Mouse (Mus musculus) adrenal gland, adult 18-20 months (tissue): ENCODE results near the gene Cidec. TPM values are rescaled to one million over a fixed set of nuclear protein-coding genes. Genes with fewer than 3 reads are reported as not detected.

Source experiments
- DNase-seq, 2 experiments: peaks; one replicate each; pipeline ENCODE4 v3.0.0; 2021 to 2022; ENCODE audit warnings: low spot score in 2 of 2
- microRNA-seq, 2 experiments: library from miRNA; unstranded; fragments of <30 nt; microRNA quantifications; one replicate each; pipeline ENCODE4 v1.2.0; 2021; ENCODE audit warnings: borderline number of aligned reads in 2 of 2
- total RNA-seq, 2 experiments: library from RNA; stranded (reverse); gene quantifications; 1 replicate in 1 of 2; 2 replicates in 1 of 2; pipeline ENCODE4 v1.2.3; 2021

Gene Cidec
- total RNA-seq, 2 experiments from 2014 or later = 321 to 750 TPM

DNA sequence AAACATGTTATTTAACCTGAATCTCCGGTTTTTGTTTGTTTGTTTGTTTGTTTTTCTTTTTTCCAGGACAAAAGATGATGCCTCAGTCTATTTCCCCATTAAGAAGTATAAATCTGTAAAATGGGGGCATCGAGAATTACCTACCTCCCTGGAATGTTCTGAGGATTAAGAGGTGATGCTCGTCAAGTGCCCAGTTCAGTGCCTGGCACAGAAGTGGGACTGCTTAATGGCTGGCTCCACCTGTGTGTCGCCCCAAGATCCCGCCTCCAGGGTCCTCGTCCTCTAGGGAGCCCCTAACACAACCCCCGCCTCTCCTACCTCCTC lies 58.4 kb downstream of the Cidec start:
- DNase-seq = no peak

Small RNA genes lying within 50 kb of the gene (microRNA-seq; reads per million reads assigned to microRNA genes)
- gene Gm24387 = 0 reads per million in 2 experiments

Other genes starting within 250 kb of the Cidec start
- gene Lhfpl4, start 240.4 kb downstream of the Cidec start, total RNA-seq = 1 to 10 TPM; 4.1 to 4.3 TPM
- 10 to 100 TPM; 18.2 to 18.4 TPM for gene Mtmr14, start 197.9 kb downstream of the Cidec start, total RNA-seq
- gene Cpne9, start 153.5 kb downstream of the Cidec start, total RNA-seq = 1 to 10 TPM; 2.8 to 4.4 TPM
- gene Brpf1, start 128.6 kb downstream of the Cidec start, total RNA-seq = 10 to 100 TPM; 25.4 to 26.4 TPM
- 10 to 100 TPM in 1 of 2 experiments, 1 to 10 TPM in 1; 10.0 to 10.3 TPM for gene Ogg1, start 108.8 kb downstream of the Cidec start, total RNA-seq
- gene Camk1, start 91.8 kb downstream of the Cidec start, total RNA-seq = 10 to 100 TPM; 53.1 to 55.4 TPM
- gene Tada3, start 57.9 kb downstream of the Cidec start, total RNA-seq = 10 to 100 TPM; 31.9 to 36.1 TPM
- 100 to 1,000 TPM; 184 to 190 TPM for gene Arpc4, start 57.6 kb downstream of the Cidec start, total RNA-seq
- 1 to 10 TPM; 3.0 to 4.0 TPM for gene Ttll3, start 46.5 kb downstream of the Cidec start, total RNA-seq
- 1 to 10 TPM; 6.3 to 8.5 TPM for gene Rpusd3, start 16.4 kb downstream of the Cidec start, total RNA-seq
- 10 to 100 TPM; 47.2 to 49.7 TPM for gene Jagn1, start 6.8 kb upstream of the Cidec start, total RNA-seq
- 1 to 10 TPM in 1 of 2 experiments, under 1 TPM in 1; 0.83 to 2.6 TPM for gene Il17re, start 22.7 kb upstream of the Cidec start, total RNA-seq
- gene Il17rc, start 35.7 kb upstream of the Cidec start, total RNA-seq = 10 to 100 TPM; 19.9 to 26.9 TPM
- 10 to 100 TPM; 53.7 to 55.8 TPM for gene Creld1, start 47.5 kb upstream of the Cidec start, total RNA-seq
- gene Prrt3, start 66.2 kb upstream of the Cidec start, total RNA-seq = under 1 TPM in 1 of 2 experiments, not detected in 1; 0.32 TPM
- 100 to 1,000 TPM in 1 of 2 experiments, 10 to 100 TPM in 1; 89.8 to 107 TPM for gene Emc3, start 95.9 kb upstream of the Cidec start, total RNA-seq
- gene Fancd2, start 95.9 kb upstream of the Cidec start, total RNA-seq = under 1 TPM; 0.19 to 0.43 TPM
- gene Fancd2os, start 165.0 kb upstream of the Cidec start, total RNA-seq = not detected
- 100 to 1,000 TPM; 150 to 205 TPM for gene Brk1, start 169.0 kb upstream of the Cidec start, total RNA-seq
- 10 to 100 TPM; 20.9 to 21.4 TPM for gene Vhl, start 188.2 kb upstream of the Cidec start, total RNA-seq
- gene Irak2, start 202.7 kb upstream of the Cidec start, total RNA-seq = 10 to 100 TPM; 17.1 to 51.5 TPM